Mouse (Mus musculus) olfactory bulb, adult 2 months (tissue): ENCODE data around the gene Gpr18. TPM values are rescaled to one million over a fixed set of nuclear protein-coding genes. Genes with fewer than 3 reads are reported as not detected.

ENCODE experiments used
- H3K27ac ChIP-seq: fragments of 200-500 bp; 2 replicates; pipeline ENCODE4 v1.5.1; 2012; ENCODE audit warnings: low read depth, low read length; ENCODE audit not compliant: insufficient read depth
- H3K4me1 ChIP-seq: fragments of 200-500 bp; 2 replicates; pipeline ENCODE4 v1.6.1; 2012; ENCODE audit warnings: low read length; ENCODE audit not compliant: control insufficient read depth, insufficient read depth
- H3K4me3 ChIP-seq: fragments of 200-500 bp; 2 replicates; pipeline ENCODE4 v1.5.1; 2012; ENCODE audit warnings: mild to moderate bottlenecking, low read depth, low read length, moderate library complexity; ENCODE audit not compliant: insufficient read depth
- CTCF ChIP-seq: fragments of 200-500 bp; IDR thresholded peaks from 2 replicates; pipeline ENCODE4 v1.5.1; 2012; ENCODE audit warnings: low read depth, mild to moderate bottlenecking, low read length, moderate library complexity; ENCODE audit not compliant: insufficient read depth
- POLR2A ChIP-seq: fragments of 200-500 bp; IDR thresholded peaks from 2 replicates; pipeline ENCODE4 v1.6.1; 2012; ENCODE audit warnings: mild to moderate bottlenecking, low read depth, low read length, moderate library complexity; ENCODE audit not compliant: insufficient read depth
- WGBS: fragments of 180-500 bp; shearing (Covaris S2); methylation state at CpG from one replicate; pipeline ENCODE4 v1.1.7; 2018; 5-methylcytosine and 5-hydroxymethylcytosine counted together
- polyA plus RNA-seq: library from polyadenylated mRNA; stranded (reverse); fragments of >200 nt; gene quantifications from 2 replicates; pipeline ENCODE4 v1.2.4, GENCODE M21; 2012; ENCODE audit warnings: low replicate concordance; ENCODE audit not compliant: missing spikeins, insufficient read depth, insufficient read length

Gene Gpr18
- polyA plus RNA-seq, 1 experiment: not detected

DNA sequence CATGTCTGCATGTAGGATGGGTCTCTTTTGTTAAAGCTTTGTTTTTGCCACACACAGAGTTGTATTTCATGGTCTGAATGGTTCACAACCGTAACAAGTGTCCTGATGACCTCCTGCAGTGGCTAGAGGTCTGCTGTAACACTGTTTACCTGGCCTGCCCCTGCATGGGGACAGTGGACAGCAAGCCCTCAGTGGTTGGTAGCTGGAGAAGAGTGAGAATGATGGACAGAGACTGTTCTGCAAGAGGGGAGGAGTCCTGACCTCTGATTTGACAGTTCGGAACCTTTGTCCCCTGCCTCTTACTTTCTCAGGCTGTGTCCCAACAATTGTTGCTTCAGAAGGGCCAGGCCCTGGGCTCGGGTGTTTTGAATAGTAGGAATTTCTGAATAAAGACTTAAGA is 2.7 kb upstream of the Gpr18 start:
- WGBS: 75% methylated on average over 3 of the region's 3 CpGs
- no peak overlapping the region for H3K4me3 ChIP-seq
- H3K27ac ChIP-seq: no peak overlapping the region
- TF ChIP-seq CTCF: no peak
- peaks cover 5% of the 10 kb centered on the region for H3K4me1 ChIP-seq

DNA sequence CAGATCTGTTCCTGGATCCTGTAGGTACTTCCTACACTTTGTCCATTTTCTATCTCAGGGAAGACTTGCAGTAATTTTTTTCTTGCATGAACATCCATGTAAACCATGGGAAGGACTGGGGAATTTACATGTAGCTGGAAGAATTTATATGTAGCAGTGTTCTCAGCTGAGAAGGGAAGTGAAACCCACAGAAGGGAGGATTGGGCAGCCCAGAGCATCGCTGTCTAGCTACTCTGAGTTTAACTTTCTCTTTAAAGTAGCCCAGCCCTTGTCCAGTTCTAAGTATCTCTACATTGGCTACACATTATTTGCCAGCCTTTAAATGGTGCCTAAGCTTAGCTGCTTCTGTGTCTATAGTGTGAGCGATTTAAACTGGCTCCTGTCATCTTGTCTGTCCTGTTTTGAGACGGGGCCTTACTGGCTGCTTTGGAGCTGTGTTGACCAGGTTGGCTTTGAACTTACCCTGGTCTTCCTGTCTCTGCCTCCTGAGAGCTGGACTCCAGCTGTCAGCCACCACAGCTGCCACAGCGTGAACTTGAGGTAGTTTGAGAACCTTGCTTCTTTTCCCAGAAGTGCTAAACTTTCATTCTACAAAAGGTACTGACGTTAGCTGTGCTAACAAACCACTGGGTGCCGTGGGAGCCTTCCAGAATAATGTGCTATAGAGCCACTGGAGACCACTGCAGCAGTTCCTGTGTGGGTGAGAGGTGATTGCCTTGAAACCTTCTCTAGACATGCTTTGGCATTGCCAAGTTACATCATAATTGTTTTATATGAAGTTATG is 922 bp upstream of the Gpr18 start:
- H3K4me3 ChIP-seq: no peak overlapping the region

DNA sequence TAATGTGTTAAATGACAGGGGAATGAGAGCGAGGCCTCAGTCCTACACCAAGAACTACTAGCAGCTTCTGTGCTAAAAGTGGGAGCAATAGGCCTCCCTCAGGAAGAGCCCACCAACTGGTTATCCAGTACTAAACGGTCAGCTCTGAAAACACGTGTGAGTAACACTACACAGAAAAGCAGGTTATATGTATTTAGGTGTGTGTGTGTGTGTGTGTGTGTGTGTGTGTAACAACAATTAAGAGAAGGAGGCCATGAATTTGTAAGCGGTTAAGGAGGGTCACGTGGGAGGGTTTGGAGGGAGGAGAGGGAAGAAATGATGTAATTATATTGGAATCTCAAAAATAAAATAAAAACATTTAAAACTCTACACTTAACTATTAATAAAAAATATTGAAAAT is 438 bp downstream of the Gpr18 start:
- TF ChIP-seq CTCF (no peak), POLR2A (no peak)
- 87% methylated on average over 5 of the region's 5 CpGs for WGBS
- Histone ChIP-seq H3K4me3 (no peak overlapping the region), H3K4me1 (no peaks in the 10 kb centered on the region), H3K27ac (no peak overlapping the region)

More for the DNA sequence above, 922 bp upstream of the Gpr18 start:
- TF ChIP-seq POLR2A (no peak), CTCF (no peak)
- Histone ChIP-seq H3K4me1 (peaks cover 5% of the 10 kb centered on the region), H3K27ac (no peak overlapping the region)
- WGBS: 86% methylated on average over 6 of the region's 6 CpGs

DNA sequence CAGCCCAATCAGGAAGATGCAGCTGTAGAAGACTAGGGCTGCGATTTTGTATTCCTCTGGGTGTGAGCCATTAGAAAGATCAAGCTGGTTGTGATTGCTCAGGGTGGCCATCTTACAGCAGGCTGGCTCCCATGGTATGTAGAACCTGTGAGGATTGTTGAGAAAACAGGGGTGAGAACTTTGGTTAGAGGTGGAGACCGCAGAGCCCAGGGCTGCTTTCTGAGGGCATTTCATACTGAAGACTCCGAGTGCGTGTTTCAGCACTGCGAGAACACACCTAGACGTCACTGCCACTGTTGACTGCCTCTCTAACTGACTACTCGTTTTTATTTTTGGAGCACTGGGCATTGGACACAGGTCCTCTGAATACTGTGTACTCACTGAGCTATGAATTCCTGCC is 3.1 kb downstream of the Gpr18 start:
- TF ChIP-seq POLR2A (no peak), CTCF (no peak)
- 94% methylated on average over 7 of the region's 7 CpGs for WGBS
- Histone ChIP-seq H3K27ac (no peak overlapping the region), H3K4me1 (no peaks in the 10 kb centered on the region), H3K4me3 (no peak overlapping the region)

DNA sequence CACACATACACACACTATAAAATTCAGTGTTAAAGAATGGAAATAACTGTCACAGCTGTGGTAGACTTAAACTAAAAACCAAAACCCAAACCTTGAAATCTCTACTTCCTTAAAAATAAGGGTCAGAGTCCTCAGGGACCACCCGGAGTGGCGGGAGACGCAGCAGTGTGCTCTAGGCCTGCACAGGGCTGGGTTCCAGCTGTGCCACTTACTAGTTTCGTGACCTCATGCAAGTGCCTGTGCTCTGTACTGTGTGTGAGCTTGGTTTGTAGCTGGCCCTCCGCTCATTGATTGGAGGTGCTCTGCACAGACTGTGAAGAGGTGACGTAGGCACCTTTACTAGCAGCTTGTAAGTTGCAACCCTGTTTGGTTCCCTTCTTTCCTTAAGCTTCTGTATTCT is 5.7 kb downstream of the Gpr18 start:
- no peak overlapping the region for H3K27ac ChIP-seq
- no peaks in the 10 kb centered on the region for H3K4me1 ChIP-seq
- no peak overlapping the region for H3K4me3 ChIP-seq
- WGBS: 90% methylated on average over 6 of the region's 6 CpGs
- TF ChIP-seq CTCF: no peak
- TF ChIP-seq POLR2A: no peak

DNA sequence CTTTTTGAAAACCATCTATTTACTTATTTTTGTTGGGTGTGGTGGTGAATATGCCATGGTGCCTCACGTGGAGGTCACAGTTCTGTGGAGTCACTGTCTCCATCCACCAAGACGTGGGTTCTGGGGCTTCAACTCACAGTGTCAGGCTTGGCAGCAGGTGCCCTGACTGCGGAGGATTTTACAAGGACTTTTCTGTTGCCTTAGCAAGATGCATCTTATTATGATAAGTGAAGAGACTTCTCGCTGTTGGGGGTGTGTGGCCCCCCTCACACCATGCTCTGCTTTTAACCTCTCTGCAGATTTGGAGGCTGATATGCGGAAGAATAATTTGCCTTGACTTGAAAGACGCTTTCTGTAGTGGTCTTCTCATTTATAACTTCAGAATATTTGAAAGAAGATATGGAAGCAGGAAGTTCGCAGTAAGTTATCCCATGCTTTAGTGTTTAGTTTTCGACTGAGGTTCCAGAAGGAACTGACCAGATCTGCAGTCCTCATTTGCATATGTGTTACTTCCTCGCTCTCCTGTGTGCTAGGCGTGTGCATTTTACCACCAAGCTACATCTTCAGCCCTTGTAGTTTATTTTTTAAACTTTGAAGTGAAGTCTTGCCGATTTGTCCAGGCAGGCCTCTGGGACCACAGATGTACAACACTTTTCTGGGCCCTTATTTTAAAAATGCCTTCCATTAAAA is 8.4 kb downstream of the Gpr18 start:
- TF ChIP-seq POLR2A (no peak), CTCF (no peak)
- no peaks in the 10 kb centered on the region for H3K4me1 ChIP-seq
- no peak overlapping the region for H3K4me3 ChIP-seq
- 92% methylated on average over 11 of the region's 11 CpGs for WGBS
- H3K27ac ChIP-seq: no peak overlapping the region

DNA sequence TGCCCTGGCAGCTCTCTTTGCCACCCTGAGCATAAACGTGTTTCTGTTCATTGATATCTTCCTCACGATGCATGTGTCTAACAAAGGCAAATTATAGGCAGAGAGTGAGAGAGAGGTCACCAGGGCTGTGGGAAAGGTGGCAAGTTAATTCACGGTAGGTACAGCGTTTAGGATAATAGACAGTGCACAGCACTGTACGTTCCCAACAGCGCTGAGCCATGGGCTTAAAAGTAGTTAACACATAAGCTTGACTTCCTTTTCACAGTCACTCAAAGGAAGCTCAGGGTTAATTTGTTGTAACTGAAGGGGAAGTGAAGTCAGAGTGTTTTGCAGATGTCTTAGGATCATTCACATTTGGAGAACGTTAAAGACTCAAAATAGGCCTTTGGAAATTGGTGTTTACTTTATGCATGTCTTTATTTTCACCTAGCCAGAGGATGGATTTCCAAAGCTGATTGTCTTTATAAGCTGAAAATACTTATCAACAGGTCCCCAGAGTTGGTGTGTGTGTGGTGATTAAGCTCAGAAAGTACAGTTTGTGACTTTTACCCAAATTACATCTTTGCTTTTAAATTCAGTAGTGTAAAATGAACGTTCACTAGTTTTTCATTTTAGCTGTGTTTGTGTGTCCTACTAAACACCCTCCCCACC is 9.1 kb downstream of the Gpr18 start:
- TF ChIP-seq POLR2A (no peak), CTCF (no peak)
- Histone ChIP-seq H3K4me3 (no peak overlapping the region), H3K27ac (no peak overlapping the region), H3K4me1 (peaks cover 2% of the 10 kb centered on the region; the same call in 1 of the 2 replicates)
- WGBS: 82% methylated on average over 8 of the region's 8 CpGs

DNA sequence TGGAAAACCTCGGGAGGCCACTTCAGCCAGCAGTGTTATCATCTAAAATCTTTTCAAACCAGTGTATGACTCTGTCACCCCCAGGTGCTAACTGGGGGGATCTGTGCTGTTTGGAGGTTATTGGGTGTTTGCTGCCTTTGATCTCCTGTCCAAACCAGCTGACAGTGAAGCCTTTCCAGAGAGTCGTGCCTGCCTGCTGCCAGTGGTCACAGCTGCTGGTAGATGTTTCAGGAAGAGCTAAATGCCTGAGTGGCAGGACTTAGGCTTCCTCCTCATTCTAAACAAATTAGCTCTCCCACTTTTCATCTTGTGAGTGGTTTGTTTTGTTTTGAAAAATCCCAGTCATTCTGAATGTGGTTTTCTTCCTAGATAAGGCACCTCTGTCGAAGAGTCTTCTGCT is 10.8 kb downstream of the Gpr18 start:
- H3K4me1 ChIP-seq: peaks cover 4% of the 10 kb centered on the region; the same call in 1 of the 2 replicates
- WGBS: 59% methylated on average over 3 of the region's 3 CpGs
- TF ChIP-seq POLR2A (no peak), CTCF (no peak)
- H3K4me3 ChIP-seq: no peak overlapping the region
- H3K27ac ChIP-seq: no peak overlapping the region

DNA sequence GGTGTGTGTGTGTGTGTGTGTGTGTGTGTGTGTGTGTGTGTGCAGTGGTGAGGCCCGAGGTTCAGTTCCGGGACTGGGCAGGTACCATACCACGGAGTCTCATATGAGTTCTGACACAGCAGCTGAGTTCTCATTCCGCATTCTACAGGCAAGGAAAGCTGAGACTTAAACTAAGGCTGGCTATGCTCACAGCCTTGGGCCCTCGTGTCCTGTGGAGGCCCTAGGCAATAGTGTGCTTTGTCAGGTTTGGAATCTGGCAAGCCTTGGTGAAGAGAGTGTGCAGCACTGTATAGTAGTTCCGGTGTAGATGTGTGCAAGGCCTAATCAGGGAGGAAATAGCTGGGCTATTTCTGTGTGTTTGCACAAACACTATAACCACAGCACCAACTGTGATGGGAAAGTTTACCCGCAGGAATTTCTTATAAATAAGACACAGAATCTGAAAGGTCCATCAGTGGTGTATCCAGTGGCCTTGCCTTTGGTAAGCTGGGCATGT is 12.2 kb downstream of the Gpr18 start:
- no peak overlapping the region for H3K4me3 ChIP-seq
- 88% methylated on average over 7 of the region's 7 CpGs for WGBS
- TF ChIP-seq POLR2A (no peak), CTCF (no peak)
- no peak overlapping the region for H3K27ac ChIP-seq
- peaks cover 13% of the 10 kb centered on the region for H3K4me1 ChIP-seq
